Mouse (Mus musculus): ENCODE data around the gene Gbe1. TPM values are rescaled to one million over a fixed set of nuclear protein-coding genes. Genes with fewer than 3 reads are reported as not detected.

The Gbe1 gene
- polyA plus RNA-seq, 1 experiment from 2014 or later = 27.1 TPM

GRCm38 (mm10) chr16:70365229-70365628 lies 51.5 kb downstream of the Gbe1 start:
- H3K4me1 ChIP-seq = no peaks in the 10 kb centered on the region
- H3K27me3 ChIP-seq = no peaks in the 10 kb centered on the region
- WGBS = 90% methylated on average over 3 of the region's 3 CpGs
- H3K27ac ChIP-seq = no peak overlapping the region
- H3K9me3 ChIP-seq (replicated peaks) = 0 out of 2 replicates have a peak, but pooled peaks cover 2% of the 10 kb centered on the region
- no peak overlapping the region for H3K4me2 ChIP-seq
- H3K4me3 ChIP-seq (replicated peaks) = no peak overlapping the region
- peaks cover 11% of the 10 kb centered on the region; the same call in 1 of the 2 replicates for H3K36me3 ChIP-seq
- H3K9ac ChIP-seq = no peak overlapping the region
- ATAC-seq (replicated peaks; ENCODE audit: low FRiP score) = no peak

GRCm38 (mm10) chr16:70381045-70381444 lies 67.3 kb downstream of the Gbe1 start:
- no peak for ATAC-seq (replicated peaks; ENCODE audit: low FRiP score)
- H3K36me3 ChIP-seq = no peaks in the 10 kb centered on the region
- WGBS = 91% methylated on average over 2 of the region's 2 CpGs

GRCm38 (mm10) chr16:70385494-70385893 lies 71.7 kb downstream of the Gbe1 start:
- Histone ChIP-seq H3K4me1 (no peaks in the 10 kb centered on the region), H3K9ac (no peak overlapping the region), H3K27ac (no peak overlapping the region), H3K4me3 (replicated peaks) (no peak overlapping the region), H3K36me3 (no peaks in the 10 kb centered on the region), H3K27me3 (no peaks in the 10 kb centered on the region), H3K4me2 (no peak overlapping the region), H3K9me3 (replicated peaks) (no peaks in the 10 kb centered on the region)
- ATAC-seq (replicated peaks; ENCODE audit: low FRiP score) = no peak
- 90% methylated on average over 1 of the region's 1 CpGs for WGBS

More at GRCm38 (mm10) chr16:70381045-70381444, 67.3 kb downstream of the Gbe1 start:
- H3K27ac ChIP-seq = no peak overlapping the region
- H3K27me3 ChIP-seq = no peaks in the 10 kb centered on the region
- H3K4me1 ChIP-seq = no peaks in the 10 kb centered on the region
- H3K4me2 ChIP-seq = no peak overlapping the region
- no peak overlapping the region for H3K4me3 ChIP-seq (replicated peaks)
- H3K9ac ChIP-seq = no peak overlapping the region
- no peaks in the 10 kb centered on the region for H3K9me3 ChIP-seq (replicated peaks)

- no peak overlapping the region for H3K4me3 ChIP-seq (replicated peaks)
- no peaks in the 10 kb centered on the region for H3K9me3 ChIP-seq (replicated peaks)
- ATAC-seq (replicated peaks; ENCODE audit: low FRiP score) = no peak
- H3K36me3 ChIP-seq = no peaks in the 10 kb centered on the region
- H3K27ac ChIP-seq = no peak overlapping the region
- 95% methylated on average over 2 of the region's 2 CpGs for WGBS
- H3K4me2 ChIP-seq = no peak overlapping the region
- H3K9ac ChIP-seq = no peak overlapping the region
- no peaks in the 10 kb centered on the region for H3K27me3 ChIP-seq
- no peaks in the 10 kb centered on the region for H3K4me1 ChIP-seq
These were observed 73.6 kb downstream of the Gbe1 start for GRCm38 (mm10) chr16:70387385-70387784.

- Histone ChIP-seq H3K4me1 (no peaks in the 10 kb centered on the region), H3K9ac (no peak overlapping the region), H3K27ac (no peak overlapping the region), H3K4me3 (replicated peaks) (no peak overlapping the region), H3K27me3 (no peaks in the 10 kb centered on the region), H3K9me3 (replicated peaks) (no peaks in the 10 kb centered on the region), H3K4me2 (no peak overlapping the region), H3K36me3 (no peaks in the 10 kb centered on the region)
- 79% methylated on average over 3 of the region's 3 CpGs for WGBS
- ATAC-seq (replicated peaks; ENCODE audit: low FRiP score) = no peak
These were observed 81.5 kb downstream of the Gbe1 start for GRCm38 (mm10) chr16:70395276-70395675.

GRCm38 (mm10) chr16:70407780-70408179 lies 94.0 kb downstream of the Gbe1 start:
- H3K27ac ChIP-seq = no peak overlapping the region
- H3K4me3 ChIP-seq (replicated peaks) = no peak overlapping the region
- no peaks in the 10 kb centered on the region for H3K4me1 ChIP-seq
- H3K9ac ChIP-seq = no peak overlapping the region
- H3K36me3 ChIP-seq = no peaks in the 10 kb centered on the region
- no peak for ATAC-seq (replicated peaks; ENCODE audit: low FRiP score)
- no peaks in the 10 kb centered on the region for H3K9me3 ChIP-seq (replicated peaks)
- H3K27me3 ChIP-seq = no peaks in the 10 kb centered on the region
- WGBS = 90% methylated on average over 2 of the region's 2 CpGs
- H3K4me2 ChIP-seq = no peak overlapping the region

- H3K9ac ChIP-seq = no peak overlapping the region
- WGBS = 66% methylated on average over 3 of the region's 3 CpGs
- no peaks in the 10 kb centered on the region for H3K27me3 ChIP-seq
- H3K36me3 ChIP-seq = no peaks in the 10 kb centered on the region
- H3K9me3 ChIP-seq (replicated peaks) = no peaks in the 10 kb centered on the region
- no peak overlapping the region for H3K27ac ChIP-seq
- H3K4me2 ChIP-seq = no peak overlapping the region
- H3K4me3 ChIP-seq (replicated peaks) = no peak overlapping the region
- no peaks in the 10 kb centered on the region for H3K4me1 ChIP-seq
- no peak for ATAC-seq (replicated peaks; ENCODE audit: low FRiP score)
These were observed 107.3 kb downstream of the Gbe1 start for GRCm38 (mm10) chr16:70421077-70421476.

- WGBS = 78% methylated on average over 6 of the region's 6 CpGs
- ATAC-seq (replicated peaks; ENCODE audit: low FRiP score) = no peak
- Histone ChIP-seq H3K4me2 (no peak overlapping the region), H3K27ac (no peak overlapping the region), H3K36me3 (no peaks in the 10 kb centered on the region), H3K4me1 (no peaks in the 10 kb centered on the region), H3K4me3 (replicated peaks) (no peak overlapping the region), H3K27me3 (no peaks in the 10 kb centered on the region), H3K9ac (no peak overlapping the region), H3K9me3 (replicated peaks) (no peaks in the 10 kb centered on the region)
These were observed 135.8 kb downstream of the Gbe1 start for GRCm38 (mm10) chr16:70449520-70449919.

GRCm38 (mm10) chr16:70475583-70475982 lies 161.8 kb downstream of the Gbe1 start:
- H3K36me3 ChIP-seq = no peaks in the 10 kb centered on the region
- no peaks in the 10 kb centered on the region for H3K9me3 ChIP-seq (replicated peaks)
- no peak overlapping the region for H3K4me2 ChIP-seq
- H3K4me1 ChIP-seq = no peaks in the 10 kb centered on the region
- H3K4me3 ChIP-seq (replicated peaks) = no peak overlapping the region
- H3K27me3 ChIP-seq = no peaks in the 10 kb centered on the region
- H3K27ac ChIP-seq = no peak overlapping the region
- 29% methylated on average over 1 of the region's 3 CpGs for WGBS
- 0 out of 2 replicates have a peak, but pooled peaks have one; percentile 46 for ATAC-seq (replicated peaks; ENCODE audit: low FRiP score)
- H3K9ac ChIP-seq = no peak overlapping the region

GRCm38 (mm10) chr16:70476161-70476560 lies 162.4 kb downstream of the Gbe1 start:
- H3K36me3 ChIP-seq = no peaks in the 10 kb centered on the region
- no peaks in the 10 kb centered on the region for H3K27me3 ChIP-seq
- 0 out of 2 replicates have a peak overlapping the region, but pooled peaks have one; percentile 32 for H3K27ac ChIP-seq
- H3K4me2 ChIP-seq = no peak overlapping the region
- 25% methylated on average over 4 of the region's 4 CpGs for WGBS
- H3K9ac ChIP-seq = no peak overlapping the region
- peak; percentile 79 for ATAC-seq (replicated peaks; ENCODE audit: low FRiP score)
- no peaks in the 10 kb centered on the region for H3K9me3 ChIP-seq (replicated peaks)
- no peaks in the 10 kb centered on the region for H3K4me1 ChIP-seq
- H3K4me3 ChIP-seq (replicated peaks) = no peak overlapping the region

- H3K36me3 ChIP-seq = no peaks in the 10 kb centered on the region
- H3K9ac ChIP-seq = no peak overlapping the region
- no peak overlapping the region for H3K27ac ChIP-seq
- WGBS = 84% methylated on average over 3 of the region's 3 CpGs
- no peak for ATAC-seq (replicated peaks; ENCODE audit: low FRiP score)
- H3K4me1 ChIP-seq = no peaks in the 10 kb centered on the region
- H3K4me3 ChIP-seq (replicated peaks) = no peak overlapping the region
- H3K27me3 ChIP-seq = no peaks in the 10 kb centered on the region
- no peak overlapping the region for H3K4me2 ChIP-seq
- no peaks in the 10 kb centered on the region for H3K9me3 ChIP-seq (replicated peaks)
These were observed 166.7 kb downstream of the Gbe1 start for GRCm38 (mm10) chr16:70480494-70480893.

- no peak overlapping the region for H3K4me3 ChIP-seq (replicated peaks)
- H3K4me1 ChIP-seq = no peaks in the 10 kb centered on the region
- H3K9ac ChIP-seq = no peak overlapping the region
- 71% methylated on average over 1 of the region's 1 CpGs for WGBS
- no peak overlapping the region for H3K27ac ChIP-seq
- no peak overlapping the region for H3K4me2 ChIP-seq
- H3K9me3 ChIP-seq (replicated peaks) = no peaks in the 10 kb centered on the region
- H3K36me3 ChIP-seq = no peaks in the 10 kb centered on the region
- no peak for ATAC-seq (replicated peaks; ENCODE audit: low FRiP score)
- no peaks in the 10 kb centered on the region for H3K27me3 ChIP-seq
These were observed 192.7 kb downstream of the Gbe1 start for GRCm38 (mm10) chr16:70506457-70506856.

GRCm38 (mm10) chr16:70510938-70511337 lies 197.2 kb downstream of the Gbe1 start:
- Histone ChIP-seq H3K36me3 (no peaks in the 10 kb centered on the region), H3K4me3 (replicated peaks) (no peak overlapping the region), H3K4me2 (no peak overlapping the region), H3K9me3 (replicated peaks) (no peaks in the 10 kb centered on the region), H3K9ac (no peak overlapping the region), H3K27me3 (no peaks in the 10 kb centered on the region), H3K4me1 (no peaks in the 10 kb centered on the region), H3K27ac (no peak overlapping the region)
- ATAC-seq (replicated peaks; ENCODE audit: low FRiP score) = no peak
- WGBS = 86% methylated on average over 3 of the region's 3 CpGs
